Mouse (Mus musculus): ENCODE measurements around the gene Galt. TPM values are rescaled to one million over a fixed set of nuclear protein-coding genes. Genes with fewer than 3 reads are reported as not detected.
A peak's percentile ranks its signal among the peaks of the same experiment; 100 is the strongest.

The Galt gene
- 18.4 and 21.4 TPM in 2 replicates for polyA plus RNA-seq (2014; fragmentation: Nextera tagmentation; extraction: Ambion mirVana)

GRCm38 (mm10) chr4:41754797-41755337 lies at the start of gene Galt:
Gene Galt (plus strand): TSS chr4:41755228.
- Histone ChIP-seq H3K4me1 (replicated peaks; ENCODE audit: control insufficient read depth, insufficient read depth, low read length) (no peaks in the 10 kb centered on the region; the same call in 1 of the 2 replicates), H3K27ac (ENCODE audit: low read depth, low read length) (peak within 1 kb of the TSS; percentile 27; the same call in 1 of the 2 replicates), H3K9ac (ENCODE audit: low read length) (peak within 1 kb of the TSS; percentile 64), H3K4me2 (ENCODE audit: low read depth, low read length, severe bottlenecking) (peak within 1 kb of the TSS; percentile 95), H3K9me3 (ENCODE audit: control insufficient read depth, low read length) (no peaks in the 10 kb centered on the region), H3K36me3 (ENCODE audit: control insufficient read depth, insufficient read depth, low read length) (no peaks in the 10 kb centered on the region), H3K27me3 (ENCODE audit: control insufficient read depth, insufficient read depth, low read length) (no peaks in the 10 kb centered on the region), H3K4me3 (ENCODE audit: low read depth, low read length) (peak within 1 kb of the TSS; percentile 64)
- ATAC-seq (replicated peaks; ENCODE audit: low FRiP score): peak; percentile 60
- 12% methylated on average over 14 of the region's 14 CpGs for WGBS
- DNase-seq (ENCODE audit: low spot score): no peak

GRCm38 (mm10) chr4:41705922-41706754 lies 48.9 kb upstream of the Galt start:
- H3K27me3 ChIP-seq (ENCODE audit: control insufficient read depth, insufficient read depth, low read length): peaks cover 3% of the 10 kb centered on the region; the same call in 1 of the 2 replicates
- no peak overlapping the region for H3K9ac ChIP-seq (ENCODE audit: low read length)
- H3K9me3 ChIP-seq (ENCODE audit: control insufficient read depth, low read length): no peaks in the 10 kb centered on the region
- no peak overlapping the region for H3K27ac ChIP-seq (ENCODE audit: low read depth, low read length)
- WGBS: 75% methylated on average over 19 of the region's 19 CpGs
- DNase-seq (ENCODE audit: low spot score) (no peak), ATAC-seq (replicated peaks; ENCODE audit: low FRiP score) (no peak)
- H3K4me3 ChIP-seq (ENCODE audit: low read depth, low read length): no peak overlapping the region
- H3K4me1 ChIP-seq (replicated peaks; ENCODE audit: control insufficient read depth, insufficient read depth, low read length): peaks cover 13% of the 10 kb centered on the region
- H3K4me2 ChIP-seq (ENCODE audit: low read depth, low read length, severe bottlenecking): peak overlapping the region; percentile 22; the same call in 1 of the 2 replicates
- no peaks in the 10 kb centered on the region; the same call in 1 of the 2 replicates for H3K36me3 ChIP-seq (ENCODE audit: control insufficient read depth, insufficient read depth, low read length)

- Histone ChIP-seq H3K4me3 (ENCODE audit: low read depth, low read length) (no peak overlapping the region), H3K9me3 (ENCODE audit: control insufficient read depth, low read length) (no peaks in the 10 kb centered on the region), H3K36me3 (ENCODE audit: control insufficient read depth, insufficient read depth, low read length) (no peaks in the 10 kb centered on the region; the same call in 1 of the 2 replicates), H3K9ac (ENCODE audit: low read length) (no peak overlapping the region), H3K4me1 (replicated peaks; ENCODE audit: control insufficient read depth, insufficient read depth, low read length) (peaks cover 16% of the 10 kb centered on the region), H3K27ac (ENCODE audit: low read depth, low read length) (no peak overlapping the region), H3K4me2 (ENCODE audit: low read depth, low read length, severe bottlenecking) (peak overlapping the region; percentile 22; the same call in 1 of the 2 replicates), H3K27me3 (ENCODE audit: control insufficient read depth, insufficient read depth, low read length) (peaks cover 3% of the 10 kb centered on the region; the same call in 1 of the 2 replicates)
- under 1% methylated on average over 13 of the region's 13 CpGs for WGBS
- ATAC-seq (replicated peaks; ENCODE audit: low FRiP score): peak; percentile 79
- peak; percentile 87 for DNase-seq (ENCODE audit: low spot score)
These were observed 48.0 kb upstream of the Galt start for GRCm38 (mm10) chr4:41707011-41707535.

- ATAC-seq (replicated peaks; ENCODE audit: low FRiP score) (no peak), DNase-seq (ENCODE audit: low spot score) (no peak)
- WGBS: 41% methylated on average over 8 of the region's 8 CpGs
- Histone ChIP-seq H3K4me2 (ENCODE audit: low read depth, low read length, severe bottlenecking) (no peak overlapping the region), H3K4me3 (ENCODE audit: low read depth, low read length) (no peak overlapping the region), H3K36me3 (ENCODE audit: control insufficient read depth, insufficient read depth, low read length) (no peaks in the 10 kb centered on the region; the same call in 1 of the 2 replicates), H3K9ac (ENCODE audit: low read length) (no peak overlapping the region), H3K4me1 (replicated peaks; ENCODE audit: control insufficient read depth, insufficient read depth, low read length) (peaks cover 23% of the 10 kb centered on the region), H3K9me3 (ENCODE audit: control insufficient read depth, low read length) (no peaks in the 10 kb centered on the region), H3K27ac (ENCODE audit: low read depth, low read length) (no peak overlapping the region), H3K27me3 (ENCODE audit: control insufficient read depth, insufficient read depth, low read length) (peaks cover 3% of the 10 kb centered on the region; the same call in 1 of the 2 replicates)
These were observed 46.8 kb upstream of the Galt start for GRCm38 (mm10) chr4:41708192-41708745.

GRCm38 (mm10) chr4:41710229-41710628 lies 44.8 kb upstream of the Galt start:
- Histone ChIP-seq H3K4me3 (ENCODE audit: low read depth, low read length) (no peak overlapping the region), H3K27me3 (ENCODE audit: control insufficient read depth, insufficient read depth, low read length) (peaks cover 3% of the 10 kb centered on the region; the same call in 1 of the 2 replicates), H3K9me3 (ENCODE audit: control insufficient read depth, low read length) (no peaks in the 10 kb centered on the region), H3K36me3 (ENCODE audit: control insufficient read depth, insufficient read depth, low read length) (no peaks in the 10 kb centered on the region; the same call in 1 of the 2 replicates), H3K9ac (ENCODE audit: low read length) (no peak overlapping the region), H3K27ac (ENCODE audit: low read depth, low read length) (no peak overlapping the region), H3K4me1 (replicated peaks; ENCODE audit: control insufficient read depth, insufficient read depth, low read length) (peaks cover 26% of the 10 kb centered on the region), H3K4me2 (ENCODE audit: low read depth, low read length, severe bottlenecking) (no peak overlapping the region)
- DNase-seq (ENCODE audit: low spot score) (no peak), ATAC-seq (replicated peaks; ENCODE audit: low FRiP score) (no peak)
- WGBS: 63% methylated on average over 4 of the region's 4 CpGs

GRCm38 (mm10) chr4:41711705-41712375 lies 43.2 kb upstream of the Galt start:
- H3K4me1 ChIP-seq (replicated peaks; ENCODE audit: control insufficient read depth, insufficient read depth, low read length): peaks cover 18% of the 10 kb centered on the region
- no peaks in the 10 kb centered on the region for H3K27me3 ChIP-seq (ENCODE audit: control insufficient read depth, insufficient read depth, low read length)
- ATAC-seq (replicated peaks; ENCODE audit: low FRiP score) (no peak), DNase-seq (ENCODE audit: low spot score) (no peak)
- peak overlapping the region; percentile 90 for H3K4me2 ChIP-seq (ENCODE audit: low read depth, low read length, severe bottlenecking)
- WGBS: 81% methylated on average over 16 of the region's 16 CpGs
- no peaks in the 10 kb centered on the region; the same call in 1 of the 2 replicates for H3K36me3 ChIP-seq (ENCODE audit: control insufficient read depth, insufficient read depth, low read length)
- H3K9ac ChIP-seq (ENCODE audit: low read length): peak overlapping the region; percentile 90
- H3K4me3 ChIP-seq (ENCODE audit: low read depth, low read length): peak overlapping the region; percentile 80
- no peak overlapping the region for H3K27ac ChIP-seq (ENCODE audit: low read depth, low read length)
- H3K9me3 ChIP-seq (ENCODE audit: control insufficient read depth, low read length): no peaks in the 10 kb centered on the region

GRCm38 (mm10) chr4:41712421-41713196 lies 42.4 kb upstream of the Galt start:
- H3K4me2 ChIP-seq (ENCODE audit: low read depth, low read length, severe bottlenecking): peak overlapping the region; percentile 90
- H3K9me3 ChIP-seq (ENCODE audit: control insufficient read depth, low read length): no peaks in the 10 kb centered on the region
- H3K4me1 ChIP-seq (replicated peaks; ENCODE audit: control insufficient read depth, insufficient read depth, low read length): peaks cover 15% of the 10 kb centered on the region
- WGBS: 51% methylated on average over 31 of the region's 31 CpGs
- peak overlapping the region; percentile 90 for H3K9ac ChIP-seq (ENCODE audit: low read length)
- peak overlapping the region; percentile 80 for H3K4me3 ChIP-seq (ENCODE audit: low read depth, low read length)
- ATAC-seq (replicated peaks; ENCODE audit: low FRiP score) (peak; percentile 6; the same call in 1 of the 2 replicates), DNase-seq (ENCODE audit: low spot score) (no peak)
- 0 out of 2 replicates have a peak overlapping the region, but pooled peaks have one; percentile 8 for H3K27ac ChIP-seq (ENCODE audit: low read depth, low read length)
- H3K27me3 ChIP-seq (ENCODE audit: control insufficient read depth, insufficient read depth, low read length): no peaks in the 10 kb centered on the region
- H3K36me3 ChIP-seq (ENCODE audit: control insufficient read depth, insufficient read depth, low read length): no peaks in the 10 kb centered on the region; the same call in 1 of the 2 replicates
